Mouse (Mus musculus) intestine, embryonic 14.5 days (tissue): ENCODE data around the gene Pik3r1. TPM values are rescaled to one million over a fixed set of nuclear protein-coding genes. Genes with fewer than 3 reads are reported as not detected.
A peak's percentile ranks its signal among the peaks of the same experiment; 100 is the strongest.

Source experiments
- ATAC-seq: fragments of 200-750 bp; cut with Nextera tagmentation; replicated peaks from 2 replicates; pipeline ENCODE4 v1.8.0; 2017; ENCODE audit warnings: low read depth, moderate number of reproducible peaks, moderate TSS enrichment, moderate library complexity; ENCODE audit not compliant: low FRiP score, low TSS enrichment
- DNase-seq: peaks from one replicate; pipeline ENCODE4 v3.0.0-alpha.2; 2018; ENCODE audit warnings: low spot score
- H3K27ac ChIP-seq: fragments of 300-500 bp; sonication (generic); 2 replicates; pipeline ENCODE4 v1.5.1; 2014; ENCODE audit warnings: low read depth, mild to moderate bottlenecking, control low read depth
- H3K27me3 ChIP-seq: fragments of 300-500 bp; sonication (generic); replicated peaks from 2 replicates; pipeline ENCODE4 v1.6.1; 2014; ENCODE audit warnings: low read length, control low read depth; ENCODE audit not compliant: control insufficient read depth, insufficient read depth
- H3K36me3 ChIP-seq: fragments of 300-500 bp; sonication (generic); 2 replicates; pipeline ENCODE4 v1.6.1; 2014; ENCODE audit warnings: low read length, control low read depth; ENCODE audit not compliant: control insufficient read depth, insufficient read depth
- H3K4me1 ChIP-seq: fragments of 300-500 bp; sonication (generic); replicated peaks from 2 replicates; pipeline ENCODE4 v1.6.1; 2014; ENCODE audit warnings: low read length, control low read depth, mixed read lengths; ENCODE audit not compliant: control insufficient read depth, insufficient read depth
- H3K4me2 ChIP-seq: fragments of 300-500 bp; sonication (generic); 2 replicates; pipeline ENCODE4 v1.6.1; 2014; ENCODE audit warnings: low read length
- H3K4me3 ChIP-seq: fragments of 300-500 bp; sonication (generic); 2 replicates; pipeline ENCODE4 v1.5.1; 2014; ENCODE audit warnings: low read depth, low read length, control low read depth, mixed read lengths
- H3K9ac ChIP-seq: fragments of 300-500 bp; sonication (generic); 2 replicates; pipeline ENCODE4 v1.6.1; 2014; ENCODE audit warnings: mild to moderate bottlenecking, low read length
- H3K9me3 ChIP-seq: fragments of 300-500 bp; sonication (generic); 2 replicates; pipeline ENCODE4 v1.6.1; 2016; ENCODE audit warnings: low read length, control low read depth; ENCODE audit not compliant: control insufficient read depth
- WGBS: fragments of 180-500 bp; shearing (Covaris S2); extraction: QIAGEN DNeasy Blood & Tissue Kit; methylation state at CpG from one replicate; pipeline ENCODE4 v1.1.7; 2014; 5-methylcytosine and 5-hydroxymethylcytosine counted together
- polyA plus RNA-seq: library from polyadenylated mRNA; unstranded; fragments of >200 nt; fragmentation: Nextera tagmentation; extraction: Ambion mirVana; gene quantifications from 2 replicates; pipeline ENCODE4 v1.2.1, GENCODE M21; 2014

Gene Pik3r1
- polyA plus RNA-seq, 1 experiment from 2014 or later = 52.6 TPM

DNA sequence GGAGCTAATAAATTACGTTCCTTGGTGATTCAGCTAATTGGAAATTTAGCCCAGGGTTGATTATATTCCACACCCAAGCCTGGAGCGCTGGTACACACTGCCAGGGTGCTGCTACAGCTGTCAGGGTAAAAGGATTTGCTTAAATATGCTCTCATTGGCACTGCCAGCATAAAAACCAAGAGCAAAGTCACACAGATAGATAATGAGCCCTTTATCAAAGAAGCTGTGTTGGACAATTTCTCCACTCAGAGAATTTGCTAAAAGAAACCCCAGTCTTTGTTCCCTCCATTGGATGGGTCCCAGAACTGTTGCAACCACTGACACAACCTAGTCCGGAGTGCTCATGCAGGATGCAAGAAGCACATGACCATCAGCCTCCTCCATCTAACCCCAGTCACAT lies 9.8 kb upstream of the Pik3r1 start:
- no peaks in the 10 kb centered on the region for H3K4me1 ChIP-seq
- H3K36me3 ChIP-seq = no peaks in the 10 kb centered on the region
- H3K27ac ChIP-seq = no peak overlapping the region
- ATAC-seq = no peak
- H3K9me3 ChIP-seq = no peaks in the 10 kb centered on the region
- H3K9ac ChIP-seq = no peak overlapping the region
- WGBS = 89% methylated on average over 3 of the region's 3 CpGs
- DNase-seq = no peak
- H3K27me3 ChIP-seq = no peaks in the 10 kb centered on the region
- H3K4me2 ChIP-seq = no peak overlapping the region
- no peak overlapping the region for H3K4me3 ChIP-seq

DNA sequence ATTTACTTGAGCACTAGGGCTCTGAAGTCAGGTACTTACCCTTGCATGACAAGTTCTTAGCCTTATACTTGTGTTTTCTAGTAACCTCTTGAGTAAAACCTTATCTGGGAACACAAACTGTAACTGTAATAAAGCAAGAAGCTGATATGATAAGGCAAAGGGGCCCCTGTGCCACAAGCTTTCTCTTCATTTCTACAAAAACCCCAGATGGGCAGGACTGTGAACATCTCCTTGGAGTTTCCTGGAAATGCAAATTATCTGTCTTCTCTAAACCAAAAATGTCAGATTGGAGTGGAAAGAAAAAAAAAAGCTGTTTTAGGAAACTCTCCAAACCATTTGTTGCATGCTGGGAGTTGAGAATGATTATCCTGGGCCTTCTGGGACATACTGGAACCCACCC lies 3.1 kb upstream of the Pik3r1 start:
- H3K4me1 ChIP-seq = peaks cover 9% of the 10 kb centered on the region
- H3K4me2 ChIP-seq = no peak overlapping the region
- ATAC-seq (no peak), DNase-seq (no peak)
- no peak overlapping the region for H3K9ac ChIP-seq
- no peaks in the 10 kb centered on the region for H3K36me3 ChIP-seq
- H3K9me3 ChIP-seq = no peaks in the 10 kb centered on the region
- H3K27me3 ChIP-seq = no peaks in the 10 kb centered on the region
- H3K27ac ChIP-seq = no peak overlapping the region
- no peak overlapping the region for H3K4me3 ChIP-seq

DNA sequence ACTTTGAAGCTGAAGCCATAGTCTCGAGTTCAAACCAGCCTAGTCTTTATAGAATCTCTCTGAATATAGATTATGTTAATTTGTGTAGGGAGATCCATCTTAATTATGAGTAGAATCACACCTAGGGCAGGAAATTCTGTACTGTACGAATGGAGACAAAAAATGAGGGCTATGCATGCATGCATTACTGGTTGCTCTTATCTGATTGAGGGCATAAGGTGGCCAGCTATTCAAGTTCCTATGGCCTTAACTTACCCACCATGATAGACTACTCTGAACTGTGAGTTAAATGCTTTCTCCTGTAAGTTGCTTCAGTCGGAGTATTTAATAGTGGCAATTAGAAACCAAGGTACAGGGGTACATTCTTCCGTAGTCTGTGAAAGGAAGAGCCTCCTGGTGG lies 1.9 kb upstream of the Pik3r1 start:
- Histone ChIP-seq H3K36me3 (no peaks in the 10 kb centered on the region; the same call in 1 of the 2 replicates), H3K4me1 (peaks cover 20% of the 10 kb centered on the region), H3K4me2 (no peak overlapping the region), H3K9me3 (no peaks in the 10 kb centered on the region), H3K4me3 (no peak overlapping the region), H3K27me3 (no peaks in the 10 kb centered on the region), H3K9ac (no peak overlapping the region), H3K27ac (no peak overlapping the region)
- no peak for DNase-seq
- 78% methylated on average over 4 of the region's 4 CpGs for WGBS
- ATAC-seq = no peak

DNA sequence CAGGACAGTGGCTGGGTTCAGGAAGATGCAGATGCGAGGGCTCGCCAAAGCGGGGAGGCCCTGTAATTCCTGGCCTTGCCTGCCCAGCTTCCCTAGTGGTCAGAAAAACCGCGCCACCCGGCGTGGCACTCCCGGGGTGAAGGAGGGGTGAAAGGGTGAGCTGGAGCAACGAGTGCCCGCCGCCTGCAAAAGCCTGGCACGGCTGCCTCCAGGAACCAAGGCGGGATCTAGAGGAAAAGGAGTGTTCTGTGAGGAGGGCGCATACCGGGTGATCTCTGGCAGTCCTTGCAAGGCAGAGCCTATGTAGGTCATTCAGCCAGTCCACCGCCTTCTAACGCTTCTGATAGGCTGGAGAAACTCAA lies 594 bp upstream of the Pik3r1 start:
- Histone ChIP-seq H3K9ac (peak overlapping the region; percentile 81), H3K4me3 (peak overlapping the region; percentile 61), H3K36me3 (no peaks in the 10 kb centered on the region; the same call in 1 of the 2 replicates), H3K27ac (peak overlapping the region; percentile 94), H3K4me2 (peak overlapping the region; percentile 88), H3K9me3 (no peaks in the 10 kb centered on the region), H3K27me3 (no peaks in the 10 kb centered on the region), H3K4me1 (peaks cover 28% of the 10 kb centered on the region)
- ATAC-seq (peak; percentile 12; the same call in 1 of the 2 replicates), DNase-seq (no peak)
- 1% methylated on average over 17 of the region's 17 CpGs for WGBS

DNA sequence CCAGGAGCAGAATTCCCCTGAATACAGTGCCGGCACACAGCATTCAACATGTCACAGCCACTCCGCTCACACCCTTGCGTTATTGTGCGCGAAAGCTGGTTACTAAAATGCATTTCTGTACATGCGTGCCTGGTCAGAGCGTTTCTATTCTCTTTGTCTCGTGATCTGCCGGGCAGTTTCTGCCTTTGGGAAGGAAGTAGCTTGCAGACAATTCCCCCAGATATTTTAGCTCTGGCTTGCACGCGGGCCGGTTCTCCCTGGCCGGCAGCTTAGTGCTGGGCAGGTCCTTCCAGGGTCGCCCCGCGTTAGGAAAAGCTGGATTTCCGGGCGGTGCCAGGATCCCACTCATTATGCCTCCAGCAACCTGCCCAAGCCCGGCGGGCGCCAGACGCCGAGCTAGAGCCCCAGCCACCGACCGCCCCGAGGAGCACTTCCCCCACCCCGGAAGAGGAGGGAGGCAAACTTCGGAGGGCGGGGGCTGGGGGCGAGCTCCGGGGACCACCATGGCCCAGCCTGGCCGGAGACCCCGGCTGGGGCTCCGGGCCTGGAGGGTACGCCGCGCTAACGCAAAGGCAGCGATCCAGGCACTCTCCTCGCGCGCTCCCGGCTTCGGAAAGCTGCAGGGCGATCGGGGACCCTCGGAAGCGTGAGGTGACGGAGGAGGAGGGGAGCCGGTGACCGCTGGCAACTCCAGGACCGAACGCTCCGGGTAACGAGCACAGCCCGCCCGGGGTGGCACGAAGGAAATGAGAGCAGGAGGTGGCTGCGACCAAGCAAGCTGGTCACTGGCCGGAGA lies 806 bp downstream of the Pik3r1 start:
- Histone ChIP-seq H3K27me3 (no peaks in the 10 kb centered on the region), H3K9ac (peak overlapping the region; percentile 81), H3K4me2 (peak overlapping the region; percentile 86), H3K4me3 (peak overlapping the region; percentile 61), H3K27ac (peak overlapping the region; percentile 94), H3K4me1 (peaks cover 42% of the 10 kb centered on the region), H3K9me3 (no peaks in the 10 kb centered on the region), H3K36me3 (no peaks in the 10 kb centered on the region; the same call in 1 of the 2 replicates)
- DNase-seq (peak; percentile 83), ATAC-seq (peak; percentile 38)
- under 1% methylated on average over 60 of the region's 60 CpGs for WGBS

DNA sequence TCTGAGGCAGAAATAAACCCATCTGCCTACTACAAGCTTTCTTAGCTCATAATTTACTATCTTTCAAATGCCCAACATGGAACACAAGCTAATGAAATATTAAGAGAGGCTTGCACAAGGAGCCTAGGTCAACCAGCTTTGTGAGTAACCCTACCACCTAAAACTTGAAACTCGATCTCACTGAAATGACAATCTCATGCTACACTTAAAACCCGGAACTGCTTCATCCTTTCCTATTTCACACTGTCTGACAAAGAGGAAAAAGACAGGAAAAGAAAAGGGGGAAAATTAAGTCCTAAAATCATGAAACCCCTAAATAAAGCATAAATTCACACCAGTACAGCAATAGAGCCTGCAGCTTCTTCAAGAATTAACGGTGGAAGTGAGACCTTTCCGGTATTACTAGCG lies 1.4 kb downstream of the Pik3r1 start:
- H3K9ac ChIP-seq = peak overlapping the region; percentile 81
- H3K4me3 ChIP-seq = peak overlapping the region; percentile 61
- DNase-seq (no peak), ATAC-seq (no peak)
- peak overlapping the region; percentile 86 for H3K4me2 ChIP-seq
- WGBS = 0% methylated on average over 5 of the region's 5 CpGs
- H3K4me1 ChIP-seq = peaks cover 43% of the 10 kb centered on the region
- no peaks in the 10 kb centered on the region for H3K9me3 ChIP-seq
- no peaks in the 10 kb centered on the region; the same call in 1 of the 2 replicates for H3K36me3 ChIP-seq
- H3K27ac ChIP-seq = peak overlapping the region; percentile 94
- no peaks in the 10 kb centered on the region for H3K27me3 ChIP-seq

DNA sequence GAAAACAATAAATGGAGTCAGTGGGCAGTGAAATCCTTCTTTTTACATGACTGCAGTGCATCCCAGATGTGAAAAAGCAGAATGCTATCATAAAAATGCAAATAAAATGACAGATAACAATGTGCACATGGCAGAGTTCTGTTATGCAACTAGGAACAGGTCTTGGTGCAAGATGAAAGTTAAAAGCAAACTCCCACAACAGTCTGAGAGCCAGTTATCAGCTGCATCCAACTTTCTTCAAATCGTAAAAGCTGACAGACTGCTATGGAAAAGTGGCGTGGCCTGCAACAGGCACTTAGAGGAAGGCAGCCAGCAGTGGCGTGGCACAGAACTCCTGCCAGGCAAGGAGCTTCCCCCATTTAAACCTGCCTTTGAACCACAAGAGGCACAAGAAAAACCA lies 2.0 kb downstream of the Pik3r1 start:
- H3K4me3 ChIP-seq = peak overlapping the region; percentile 61
- DNase-seq = no peak
- H3K4me2 ChIP-seq = peak overlapping the region; percentile 86
- no peak overlapping the region for H3K27ac ChIP-seq
- 8% methylated on average over 3 of the region's 3 CpGs for WGBS
- H3K9ac ChIP-seq = peak overlapping the region; percentile 81
- H3K9me3 ChIP-seq = no peaks in the 10 kb centered on the region
- no peaks in the 10 kb centered on the region for H3K27me3 ChIP-seq
- no peaks in the 10 kb centered on the region; the same call in 1 of the 2 replicates for H3K36me3 ChIP-seq
- no peak for ATAC-seq
- H3K4me1 ChIP-seq = peaks cover 49% of the 10 kb centered on the region

DNA sequence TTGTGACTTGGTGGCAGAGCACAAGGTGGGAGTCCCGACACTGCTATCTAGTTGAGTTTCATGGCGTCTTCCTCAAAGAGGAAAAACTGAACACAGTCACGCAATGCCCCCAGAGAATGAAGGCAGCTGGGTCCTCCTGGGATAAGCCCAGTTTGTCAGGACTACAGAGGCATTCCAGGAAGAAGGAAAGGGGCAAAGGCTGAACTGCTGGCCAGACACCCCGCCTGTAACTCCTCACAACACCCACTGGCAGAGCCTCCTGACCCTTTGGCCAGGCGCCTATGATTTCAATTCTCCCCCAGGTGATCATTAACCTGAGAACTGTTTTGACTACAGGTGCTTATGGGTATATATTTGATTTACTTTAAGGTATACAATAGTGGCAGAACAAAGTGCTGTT lies 3.9 kb downstream of the Pik3r1 start:
- Histone ChIP-seq H3K4me1 (peaks cover 66% of the 10 kb centered on the region), H3K27ac (no peak overlapping the region), H3K4me2 (peak overlapping the region; percentile 21), H3K27me3 (no peaks in the 10 kb centered on the region), H3K9me3 (no peaks in the 10 kb centered on the region), H3K4me3 (no peak overlapping the region), H3K36me3 (no peaks in the 10 kb centered on the region; the same call in 1 of the 2 replicates), H3K9ac (no peak overlapping the region)
- 53% methylated on average over 5 of the region's 5 CpGs for WGBS
- no peak for ATAC-seq
- no peak for DNase-seq

DNA sequence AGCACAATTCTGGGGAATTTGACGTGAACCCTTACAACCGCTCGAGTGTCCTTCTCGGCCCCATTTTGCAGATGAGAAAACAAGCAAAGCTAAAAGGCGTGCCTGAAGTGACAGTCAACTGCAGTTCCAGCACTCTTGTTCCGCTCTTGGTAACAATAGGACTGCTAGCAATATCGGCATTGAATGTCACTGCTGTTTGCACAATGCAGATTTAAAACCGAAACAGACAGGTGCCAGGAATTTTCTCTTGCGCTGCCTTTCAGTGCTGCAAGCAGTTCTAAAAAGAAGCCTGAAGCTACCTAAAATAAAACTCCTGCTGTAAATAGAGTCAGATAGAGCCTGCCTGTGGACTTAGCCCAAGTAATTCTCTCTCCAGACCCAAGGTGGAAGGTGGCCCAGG lies 4.3 kb downstream of the Pik3r1 start:
- Histone ChIP-seq H3K9me3 (no peaks in the 10 kb centered on the region), H3K27ac (no peak overlapping the region), H3K4me1 (peaks cover 66% of the 10 kb centered on the region), H3K4me2 (peak overlapping the region; percentile 21), H3K4me3 (no peak overlapping the region), H3K27me3 (no peaks in the 10 kb centered on the region), H3K36me3 (no peaks in the 10 kb centered on the region; the same call in 1 of the 2 replicates), H3K9ac (no peak overlapping the region)
- no peak for DNase-seq
- WGBS = 77% methylated on average over 9 of the region's 9 CpGs
- ATAC-seq = no peak
